Mouse (Mus musculus) heart, postnatal 36 days (tissue): ENCODE data around the gene Tubg2. TPM values are rescaled to one million over a fixed set of nuclear protein-coding genes. Genes with fewer than 3 reads are reported as not detected.
A peak's percentile ranks its signal among the peaks of the same experiment; 100 is the strongest.

Experiments
- DNase-seq, 2 experiments: peaks; one replicate each; pipeline ENCODE4 v3.0.0; 2021 to 2022
- intact Hi-C: fragments of 180-260 bp; cut with DNase I; formaldehyde crosslinking; loops from one replicate; pipeline ENCODE4 v1.15.1; 2025
- total RNA-seq, 2 experiments: library from RNA; stranded (reverse); gene quantifications; 2 replicates each; pipeline ENCODE4 v1.2.3; 2021

The Tubg2 gene
- total RNA-seq, 2 experiments from 2014 or later: 3.7 to 3.9 TPM

GRCm38 (mm10) chr11:101174851-101175628 lies 19.3 kb downstream of the Tubg2 start, which contains the start of gene Ccr10:
Ccr10 (minus strand) TSS chr11:101175443.
- no peak for DNase-seq
- intact Hi-C loops: loop anchor here (5.0 kb wide), 1 partner anchor 208 kb away; no protein-coding TSS in a partner anchor

GRCm38 (mm10) chr11:101175636-101176116 lies 20.0 kb downstream of the Tubg2 start:
- intact Hi-C loops: no loop called here

GRCm38 (mm10) chr11:101176117-101176691 lies 20.5 kb downstream of the Tubg2 start:
- intact Hi-C loops: no loop called here
- DNase-seq: peak; percentile 56 to 57

More at GRCm38 (mm10) chr11:101175636-101176116, 20.0 kb downstream of the Tubg2 start:
- DNase-seq: no peak

- DNase-seq: peak in 1 of 2 experiments; percentile 58
- intact Hi-C loops: no loop called here
Measured at GRCm38 (mm10) chr11:101176933-101177773, 21.4 kb downstream of the Tubg2 start.

GRCm38 (mm10) chr11:101178061-101179058 lies 22.7 kb downstream of the Tubg2 start:
- DNase-seq: no peak
- intact Hi-C loops: no loop called here

GRCm38 (mm10) chr11:101179306-101179705 lies 23.6 kb downstream of the Tubg2 start:
- no peak for DNase-seq
- intact Hi-C loops: no loop called here

GRCm38 (mm10) chr11:101180261-101180660 lies 24.6 kb downstream of the Tubg2 start:
- intact Hi-C loops: loop anchor here (1.0 to 5.0 kb wide), 2 partner anchors 197 to 288 kb away; no protein-coding TSS in a partner anchor
- DNase-seq: no peak

GRCm38 (mm10) chr11:101180846-101181740 lies 25.4 kb downstream of the Tubg2 start:
- peak; percentile 74 to 85 for DNase-seq
- intact Hi-C loops: loop anchor here (1.0 to 5.0 kb wide), 2 partner anchors 198 to 289 kb away; no protein-coding TSS in a partner anchor

GRCm38 (mm10) chr11:101181961-101182360 lies 26.3 kb downstream of the Tubg2 start:
- intact Hi-C loops: loop anchor here (5.0 kb wide), 1 partner anchor 290 kb away; no protein-coding TSS in a partner anchor
- no peak for DNase-seq

- intact Hi-C loops: loop anchor here (5.0 kb wide), 1 partner anchor 291 kb away; no protein-coding TSS in a partner anchor
- DNase-seq: no peak
Measured at GRCm38 (mm10) chr11:101182771-101183517, 27.2 kb downstream of the Tubg2 start.

- intact Hi-C loops: loop anchor here (5.0 kb wide), 1 partner anchor 293 kb away; no protein-coding TSS in a partner anchor
Measured at GRCm38 (mm10) chr11:101184984-101185383, 29.3 kb downstream of the Tubg2 start.

GRCm38 (mm10) chr11:101185441-101185840 lies 29.7 kb downstream of the Tubg2 start:
- intact Hi-C loops: no loop called here
- no peak for DNase-seq

More at GRCm38 (mm10) chr11:101184984-101185383, 29.3 kb downstream of the Tubg2 start:
- no peak for DNase-seq

- intact Hi-C loops: no loop called here
- no peak for DNase-seq
Measured at GRCm38 (mm10) chr11:101186526-101187247, 31.0 kb downstream of the Tubg2 start.

- DNase-seq: no peak
- intact Hi-C loops: no loop called here
Measured at GRCm38 (mm10) chr11:101187541-101187940, 31.8 kb downstream of the Tubg2 start.

- no peak for DNase-seq
- intact Hi-C loops: no loop called here
Measured at GRCm38 (mm10) chr11:101188166-101188805, 32.6 kb downstream of the Tubg2 start.

- peak; percentile 63 to 68 for DNase-seq
- intact Hi-C loops: no loop called here
Measured at GRCm38 (mm10) chr11:101189495-101190180, 33.9 kb downstream of the Tubg2 start.
